Mouse (Mus musculus) stomach, postnatal 0 days (tissue): ENCODE results near the gene Il22. TPM values are rescaled to one million over a fixed set of nuclear protein-coding genes. Genes with fewer than 3 reads are reported as not detected.
"Not testable (repeated sequence)": the region's sequence is repeated elsewhere in the genome, so short reads cannot be mapped to it uniquely, and the experiment has no call there.

Source experiments
- ATAC-seq: fragments of 200-750 bp; cut with Nextera tagmentation; 2 replicates; pipeline ENCODE4 v1.8.0; 2017; ENCODE audit not compliant: low FRiP score, low TSS enrichment
- DNase-seq: peaks from one replicate; pipeline ENCODE4 v3.0.0-alpha.2; 2016; ENCODE audit warnings: low spot score
- H3K27ac ChIP-seq: fragments of 300-500 bp; sonication (generic); replicated peaks from 2 replicates; pipeline ENCODE4 v1.5.1; 2014; ENCODE audit warnings: mild to moderate bottlenecking, control low read depth
- H3K27me3 ChIP-seq: fragments of 300-500 bp; sonication (generic); 2 replicates; pipeline ENCODE4 v1.6.1; 2014; ENCODE audit warnings: low read length; ENCODE audit not compliant: control insufficient read depth, insufficient read depth
- H3K36me3 ChIP-seq: fragments of 300-500 bp; sonication (generic); 2 replicates; pipeline ENCODE4 v1.6.1; 2014; ENCODE audit warnings: low read length, mixed read lengths; ENCODE audit not compliant: control insufficient read depth, insufficient read depth
- H3K4me1 ChIP-seq: fragments of 300-500 bp; sonication (generic); replicated peaks from 2 replicates; pipeline ENCODE4 v1.6.1; 2014; ENCODE audit warnings: antibody characterized with exemption; ENCODE audit not compliant: control insufficient read depth, insufficient read depth
- H3K4me2 ChIP-seq: fragments of 300-500 bp; sonication (generic); replicated peaks from 2 replicates; pipeline ENCODE4 v1.6.1; 2014; ENCODE audit warnings: low read depth, mild to moderate bottlenecking, control low read depth, moderate library complexity
- H3K4me3 ChIP-seq: fragments of 300-500 bp; sonication (generic); 2 replicates; pipeline ENCODE4 v1.5.1; 2014; ENCODE audit warnings: low read depth, low read length, control low read depth
- H3K9ac ChIP-seq: fragments of 300-500 bp; sonication (generic); 2 replicates; pipeline ENCODE4 v1.6.1; 2014; ENCODE audit warnings: mild to moderate bottlenecking, low read length, control low read depth, mixed read lengths
- H3K9me3 ChIP-seq: fragments of 300-500 bp; sonication (generic); 2 replicates; pipeline ENCODE4 v1.6.1; 2016; ENCODE audit warnings: low read length; ENCODE audit not compliant: control insufficient read depth
- CTCF ChIP-seq: IDR thresholded peaks from 2 replicates; pipeline ENCODE4 v1.5.1; 2016; ENCODE audit warnings: antibody characterized with exemption, low read depth, mild to moderate bottlenecking, moderate library complexity
- EP300 ChIP-seq: optimal IDR thresholded peaks from 2 replicates; pipeline ENCODE3; 2016; ENCODE audit warnings: antibody characterized with exemption
- WGBS: fragments of 180-500 bp; shearing (Covaris S2); extraction: QIAGEN DNeasy Blood & Tissue Kit; methylation state at CpG from one replicate; pipeline ENCODE4 v1.1.7; 2014; 5-methylcytosine and 5-hydroxymethylcytosine counted together
- polyA plus RNA-seq: library from polyadenylated mRNA; unstranded; fragments of >200 nt; fragmentation: Nextera tagmentation; extraction: Ambion mirVana; gene quantifications from 2 replicates; pipeline ENCODE4 v1.2.1, GENCODE M21; 2015

The Il22 gene
- polyA plus RNA-seq, 1 experiment from 2014 or later: not detected

DNA sequence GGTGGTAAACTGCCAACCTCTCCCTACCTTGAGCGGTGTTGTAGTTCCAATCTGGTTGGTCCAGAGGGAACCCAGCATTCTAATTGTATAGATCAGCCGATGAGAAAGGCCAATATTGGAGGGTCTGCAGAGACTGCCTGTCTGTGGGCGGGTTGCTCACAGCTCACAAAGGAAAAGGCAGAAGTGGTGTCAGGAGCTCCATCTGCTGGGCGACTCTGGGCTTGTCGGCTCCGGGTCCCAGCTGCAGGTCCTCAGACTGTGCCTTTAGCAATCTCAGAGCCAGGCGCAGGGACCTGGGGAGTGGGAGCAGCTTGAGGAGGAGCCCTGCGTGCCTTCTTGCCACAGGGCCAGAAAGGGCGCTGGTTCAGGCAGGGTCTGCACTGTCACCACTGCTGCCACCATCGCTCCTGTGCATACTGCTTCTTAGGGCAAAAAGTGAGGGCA lies 46.1 kb downstream of the Il22 start:
- Histone ChIP-seq H3K36me3 (no peaks in the 10 kb centered on the region), H3K4me1 (no peaks in the 10 kb centered on the region), H3K27me3 (no peaks in the 10 kb centered on the region), H3K4me2 (no peak overlapping the region), H3K9ac (no peak overlapping the region), H3K4me3 (no peak overlapping the region), H3K9me3 (no peaks in the 10 kb centered on the region), H3K27ac (no peak overlapping the region)
- WGBS: 31% methylated on average over 10 of the region's 10 CpGs
- no peak for ATAC-seq
- DNase-seq: peak; percentile 29
- TF ChIP-seq EP300: no peak
- TF ChIP-seq CTCF: peak; percentile 58

GRCm38 (mm10) chr10:118258388-118258787 lies 53.6 kb downstream of the Il22 start, which contains the start of gene Gm32802:
TSS of gene Gm32802 (plus strand) at chr10:118258688.
- H3K36me3 ChIP-seq, DNase-seq, H3K9me3 ChIP-seq, ATAC-seq, H3K9ac ChIP-seq, H3K27ac ChIP-seq, H3K4me1 ChIP-seq, H3K4me2 ChIP-seq, H3K4me3 ChIP-seq, H3K27me3 ChIP-seq: not testable (repeated sequence)
- WGBS: no CpG with 5 or more reads among the region's 13 CpGs

Other genes starting within 250 kb of the Il22 start
- 4.5 and 5.3 TPM in 2 replicates for gene Mdm1, start 63.1 kb upstream of the Il22 start, polyA plus RNA-seq
- gene Gm32717, start 35.8 kb downstream of the Il22 start, polyA plus RNA-seq: not detected in 2 replicates
- not detected in 2 replicates for gene Gm32802, start 53.7 kb downstream of the Il22 start, polyA plus RNA-seq
- gene Iltifb, start 90.1 kb downstream of the Il22 start, polyA plus RNA-seq: not detected in 2 replicates
- gene Gm9040, start 122.0 kb downstream of the Il22 start, polyA plus RNA-seq: 0.05 TPM in 1 of 2 replicates, not detected in the other
- gene Gm9044, start 127.5 kb downstream of the Il22 start, polyA plus RNA-seq: 0.05 TPM in 1 of 2 replicates, not detected in the other
- gene Gm9045, start 132.9 kb downstream of the Il22 start, polyA plus RNA-seq: 0.08 and 0.10 TPM in 2 replicates
- gene Gm9046, start 138.3 kb downstream of the Il22 start, polyA plus RNA-seq: not detected in 2 replicates
- not detected in 2 replicates for gene Gm9048, start 143.7 kb downstream of the Il22 start, polyA plus RNA-seq
- 0.08 and 0.10 TPM in 2 replicates for gene Gm9049, start 149.2 kb downstream of the Il22 start, polyA plus RNA-seq
- gene Ifng, start 236.1 kb downstream of the Il22 start, polyA plus RNA-seq: not detected in 2 replicates